Mouse (Mus musculus): Measurements from ENCODE around the gene Trpm7. TPM values are rescaled to one million over a fixed set of nuclear protein-coding genes. Genes with fewer than 3 reads are reported as not detected.

The Trpm7 gene
- polyA plus RNA-seq, 1 experiment from 2014 or later = 17.2 TPM

- no peak for TF ChIP-seq EP300 (IDR thresholded peaks at IDR 0.05; ENCODE audit: low read depth)
- TF ChIP-seq CTCF (IDR thresholded peaks at IDR 0.05; ENCODE audit: low read depth) = no peak
- H3K4me3 ChIP-seq (ENCODE audit: low read depth, low read length) = no peak overlapping the region
- no peak for DNase-seq
- no peak for ATAC-seq
- H3K9ac ChIP-seq (replicated peaks) = no peak overlapping the region
- WGBS (ENCODE audit: insufficient replicate concordance) = 82% methylated on average over 1 of the region's 1 CpGs
- H3K9me3 ChIP-seq (ENCODE audit: low read length) = no peaks in the 10 kb centered on the region
- H3K4me2 ChIP-seq (ENCODE audit: low read depth, low read length) = no peak overlapping the region
- H3K36me3 ChIP-seq (replicated peaks; ENCODE audit: insufficient read depth, low read length) = no peaks in the 10 kb centered on the region
- H3K4me1 ChIP-seq (ENCODE audit: insufficient read depth) = no peaks in the 10 kb centered on the region
- H3K27me3 ChIP-seq (ENCODE audit: insufficient read depth, low read length) = no peaks in the 10 kb centered on the region
- H3K27ac ChIP-seq (ENCODE audit: low read depth) = no peak overlapping the region
Observed at GRCm38 (mm10) chr2:126781478-126781877, 94.6 kb downstream of the Trpm7 start.

- ATAC-seq (no peak), DNase-seq (no peak)
- Histone ChIP-seq H3K9me3 (ENCODE audit: low read length) (no peaks in the 10 kb centered on the region), H3K4me2 (ENCODE audit: low read depth, low read length) (no peak overlapping the region), H3K27me3 (ENCODE audit: insufficient read depth, low read length) (no peaks in the 10 kb centered on the region), H3K4me3 (ENCODE audit: low read depth, low read length) (no peak overlapping the region), H3K36me3 (replicated peaks; ENCODE audit: insufficient read depth, low read length) (no peaks in the 10 kb centered on the region), H3K9ac (replicated peaks) (no peak overlapping the region), H3K4me1 (ENCODE audit: insufficient read depth) (no peaks in the 10 kb centered on the region), H3K27ac (ENCODE audit: low read depth) (no peak overlapping the region)
- WGBS (ENCODE audit: insufficient replicate concordance) = 87% methylated on average over 10 of the region's 10 CpGs
- no peak for TF ChIP-seq EP300 (IDR thresholded peaks at IDR 0.05; ENCODE audit: low read depth)
- TF ChIP-seq CTCF (IDR thresholded peaks at IDR 0.05; ENCODE audit: low read depth) = no peak
Observed at GRCm38 (mm10) chr2:126780286-126780685, 95.7 kb downstream of the Trpm7 start.

GRCm38 (mm10) chr2:126778806-126779205, 97.2 kb downstream of the Trpm7 start:
- 67% methylated on average over 4 of the region's 4 CpGs for WGBS (ENCODE audit: insufficient replicate concordance)
- H3K9ac ChIP-seq (replicated peaks) = no peak overlapping the region
- ATAC-seq = 0 out of 2 replicates have a peak, but pooled peaks have one; percentile 27
- H3K27ac ChIP-seq (ENCODE audit: low read depth) = no peak overlapping the region
- no peak overlapping the region for H3K4me3 ChIP-seq (ENCODE audit: low read depth, low read length)
- H3K36me3 ChIP-seq (replicated peaks; ENCODE audit: insufficient read depth, low read length) = no peaks in the 10 kb centered on the region
- TF ChIP-seq CTCF (IDR thresholded peaks at IDR 0.05; ENCODE audit: low read depth) (no peak), EP300 (IDR thresholded peaks at IDR 0.05; ENCODE audit: low read depth) (no peak)
- H3K9me3 ChIP-seq (ENCODE audit: low read length) = no peaks in the 10 kb centered on the region
- no peak for DNase-seq
- H3K4me2 ChIP-seq (ENCODE audit: low read depth, low read length) = no peak overlapping the region
- no peaks in the 10 kb centered on the region for H3K27me3 ChIP-seq (ENCODE audit: insufficient read depth, low read length)
- no peaks in the 10 kb centered on the region for H3K4me1 ChIP-seq (ENCODE audit: insufficient read depth)

GRCm38 (mm10) chr2:126776416-126776815, 99.6 kb downstream of the Trpm7 start:
- WGBS (ENCODE audit: insufficient replicate concordance) = 35% methylated on average over 1 of the region's 1 CpGs
- TF ChIP-seq CTCF (IDR thresholded peaks at IDR 0.05; ENCODE audit: low read depth) = no peak
- no peak for TF ChIP-seq EP300 (IDR thresholded peaks at IDR 0.05; ENCODE audit: low read depth)
- DNase-seq (no peak), ATAC-seq (no peak)
- H3K27ac ChIP-seq (ENCODE audit: low read depth) = no peak overlapping the region
- no peaks in the 10 kb centered on the region for H3K9me3 ChIP-seq (ENCODE audit: low read length)
- H3K27me3 ChIP-seq (ENCODE audit: insufficient read depth, low read length) = no peaks in the 10 kb centered on the region
- H3K4me2 ChIP-seq (ENCODE audit: low read depth, low read length) = no peak overlapping the region
- H3K9ac ChIP-seq (replicated peaks) = no peak overlapping the region
- no peaks in the 10 kb centered on the region for H3K36me3 ChIP-seq (replicated peaks; ENCODE audit: insufficient read depth, low read length)
- no peaks in the 10 kb centered on the region for H3K4me1 ChIP-seq (ENCODE audit: insufficient read depth)
- no peak overlapping the region for H3K4me3 ChIP-seq (ENCODE audit: low read depth, low read length)

GRCm38 (mm10) chr2:126775951-126776350, 100.1 kb downstream of the Trpm7 start:
- ATAC-seq (no peak), DNase-seq (no peak)
- WGBS (ENCODE audit: insufficient replicate concordance) = 56% methylated on average over 4 of the region's 4 CpGs
- H3K9me3 ChIP-seq (ENCODE audit: low read length) = no peaks in the 10 kb centered on the region
- H3K4me2 ChIP-seq (ENCODE audit: low read depth, low read length) = no peak overlapping the region
- no peaks in the 10 kb centered on the region for H3K27me3 ChIP-seq (ENCODE audit: insufficient read depth, low read length)
- no peak overlapping the region for H3K9ac ChIP-seq (replicated peaks)
- no peaks in the 10 kb centered on the region for H3K4me1 ChIP-seq (ENCODE audit: insufficient read depth)
- H3K27ac ChIP-seq (ENCODE audit: low read depth) = no peak overlapping the region
- TF ChIP-seq CTCF (IDR thresholded peaks at IDR 0.05; ENCODE audit: low read depth) (no peak), EP300 (IDR thresholded peaks at IDR 0.05; ENCODE audit: low read depth) (no peak)
- no peak overlapping the region for H3K4me3 ChIP-seq (ENCODE audit: low read depth, low read length)
- H3K36me3 ChIP-seq (replicated peaks; ENCODE audit: insufficient read depth, low read length) = no peaks in the 10 kb centered on the region

- H3K27me3 ChIP-seq (ENCODE audit: insufficient read depth, low read length) = no peaks in the 10 kb centered on the region
- no peak overlapping the region for H3K9ac ChIP-seq (replicated peaks)
- H3K9me3 ChIP-seq (ENCODE audit: low read length) = no peaks in the 10 kb centered on the region
- H3K4me3 ChIP-seq (ENCODE audit: low read depth, low read length) = no peak overlapping the region
- H3K4me2 ChIP-seq (ENCODE audit: low read depth, low read length) = no peak overlapping the region
- ATAC-seq = no peak
- no peak for DNase-seq
- no peaks in the 10 kb centered on the region for H3K4me1 ChIP-seq (ENCODE audit: insufficient read depth)
- H3K36me3 ChIP-seq (replicated peaks; ENCODE audit: insufficient read depth, low read length) = no peaks in the 10 kb centered on the region
- 69% methylated on average over 5 of the region's 5 CpGs for WGBS (ENCODE audit: insufficient replicate concordance)
- H3K27ac ChIP-seq (ENCODE audit: low read depth) = no peak overlapping the region
- TF ChIP-seq CTCF (IDR thresholded peaks at IDR 0.05; ENCODE audit: low read depth) = no peak
- no peak for TF ChIP-seq EP300 (IDR thresholded peaks at IDR 0.05; ENCODE audit: low read depth)
Observed at GRCm38 (mm10) chr2:126772217-126772616, 103.8 kb downstream of the Trpm7 start.

Measured in liver, postnatal 0 days (tissue).